Mouse (Mus musculus) cerebellum, adult 8-10 months (tissue): ENCODE measurements around the gene Neurl4.
"Not testable (repeated sequence)": the region's sequence is repeated elsewhere in the genome, so short reads cannot be mapped to it uniquely, and the experiment has no call there.

ENCODE experiments used
- DNase-seq: peaks from one replicate; pipeline ENCODE4 v3.0.0; 2022

Gene Neurl4

GRCm38 (mm10) chr11:69900471-69901405 is at the start of gene Neurl4, which contains the start of gene 2810408A11Rik:
Gene Neurl4, plus strand, starts transcription at chr11:69901072.
Gene 2810408A11Rik, minus strand, starts transcription at chr11:69900987.
- DNase-seq, result peak; percentile 84

GRCm38 (mm10) chr11:69853994-69854393 is 46.9 kb upstream of the Neurl4 start:
- no peak for DNase-seq

GRCm38 (mm10) chr11:69854680-69855079 is 46.2 kb upstream of the Neurl4 start:
- DNase-seq, result no peak

DNA sequence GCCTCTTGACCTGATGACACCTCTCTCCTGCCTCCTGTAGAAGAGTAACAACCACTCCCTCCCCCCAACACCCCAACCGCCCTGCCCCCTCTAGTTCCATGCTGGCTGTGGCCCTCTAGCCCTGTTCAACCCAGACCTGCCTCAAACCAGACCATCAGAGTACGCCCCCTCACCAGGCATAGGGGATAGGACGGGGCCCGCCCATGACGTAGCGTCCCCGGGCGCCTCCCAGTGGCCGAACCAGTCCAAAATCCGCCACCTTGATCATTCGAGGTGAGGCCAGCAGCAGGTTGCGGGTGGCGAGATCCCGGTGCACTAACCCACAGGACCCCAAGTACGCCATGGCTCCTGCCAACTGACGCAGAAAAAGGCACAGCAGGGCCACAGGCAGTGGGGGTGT is 45.5 kb upstream of the Neurl4 start:
- DNase-seq, result peak; percentile 47

GRCm38 (mm10) chr11:69858113-69858998 is 42.5 kb upstream of the Neurl4 start, which contains the start of gene Tnk1:
Gene Tnk1, minus strand, starts transcription at chr11:69858730.
- no peak for DNase-seq

GRCm38 (mm10) chr11:69863729-69864128 is 37.1 kb upstream of the Neurl4 start:
- DNase-seq, result not testable (repeated sequence)

DNA sequence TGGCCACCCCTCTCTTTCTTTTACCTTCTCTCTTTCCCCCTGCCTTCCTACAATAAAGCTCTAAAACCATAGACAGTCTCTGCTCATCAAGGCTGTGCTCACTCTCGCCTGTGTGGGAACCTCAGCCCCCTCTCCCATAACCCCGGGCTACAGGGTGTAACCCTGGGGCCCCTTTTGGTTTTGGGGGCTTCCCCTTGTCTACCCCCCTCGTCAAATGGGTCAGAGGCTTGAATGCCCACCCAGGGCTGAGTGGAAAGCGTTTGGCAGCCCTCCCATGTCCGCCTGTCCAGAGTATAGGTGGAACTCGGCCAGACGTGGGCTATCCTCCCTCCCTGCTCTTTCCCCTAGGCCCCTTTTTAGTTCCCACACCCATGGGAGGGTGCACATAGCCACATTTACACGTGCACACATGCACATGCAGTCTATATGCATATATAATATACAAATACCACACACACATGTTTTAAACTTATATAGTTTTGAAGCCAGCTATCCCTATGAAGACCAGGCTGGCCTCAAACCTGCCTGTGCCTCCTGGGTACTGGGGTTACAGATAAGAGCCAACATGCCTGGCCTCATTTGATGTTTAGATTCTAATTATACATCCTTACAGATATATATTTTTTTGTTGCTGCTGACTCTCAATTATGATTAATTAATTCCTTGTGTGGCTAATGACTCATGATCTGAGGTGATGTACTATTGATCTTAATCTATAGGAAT is 36.6 kb upstream of the Neurl4 start:
- no peak for DNase-seq

DNA sequence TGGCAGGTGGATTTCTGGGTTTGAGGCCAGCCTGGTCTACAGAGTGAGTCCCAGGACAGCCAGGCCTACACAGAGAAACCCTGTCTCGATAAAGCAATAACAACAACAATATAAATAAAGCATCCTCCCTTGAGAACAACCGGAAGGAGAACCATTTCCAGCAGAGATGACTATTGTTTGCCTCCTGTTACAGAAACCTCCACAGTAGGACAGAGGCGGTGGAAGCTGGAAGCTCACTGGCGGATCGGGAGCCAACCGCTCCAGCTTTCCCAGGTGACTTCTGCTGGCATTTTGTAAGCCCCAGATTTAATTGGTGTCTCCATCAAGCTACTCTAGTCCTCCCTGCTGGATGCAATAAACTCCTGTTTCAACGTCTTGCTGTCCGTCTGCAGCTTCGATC is 35.3 kb upstream of the Neurl4 start:
- DNase-seq, result no peak

GRCm38 (mm10) chr11:69867335-69867734 is 33.5 kb upstream of the Neurl4 start:
- DNase-seq, result no peak

DNA sequence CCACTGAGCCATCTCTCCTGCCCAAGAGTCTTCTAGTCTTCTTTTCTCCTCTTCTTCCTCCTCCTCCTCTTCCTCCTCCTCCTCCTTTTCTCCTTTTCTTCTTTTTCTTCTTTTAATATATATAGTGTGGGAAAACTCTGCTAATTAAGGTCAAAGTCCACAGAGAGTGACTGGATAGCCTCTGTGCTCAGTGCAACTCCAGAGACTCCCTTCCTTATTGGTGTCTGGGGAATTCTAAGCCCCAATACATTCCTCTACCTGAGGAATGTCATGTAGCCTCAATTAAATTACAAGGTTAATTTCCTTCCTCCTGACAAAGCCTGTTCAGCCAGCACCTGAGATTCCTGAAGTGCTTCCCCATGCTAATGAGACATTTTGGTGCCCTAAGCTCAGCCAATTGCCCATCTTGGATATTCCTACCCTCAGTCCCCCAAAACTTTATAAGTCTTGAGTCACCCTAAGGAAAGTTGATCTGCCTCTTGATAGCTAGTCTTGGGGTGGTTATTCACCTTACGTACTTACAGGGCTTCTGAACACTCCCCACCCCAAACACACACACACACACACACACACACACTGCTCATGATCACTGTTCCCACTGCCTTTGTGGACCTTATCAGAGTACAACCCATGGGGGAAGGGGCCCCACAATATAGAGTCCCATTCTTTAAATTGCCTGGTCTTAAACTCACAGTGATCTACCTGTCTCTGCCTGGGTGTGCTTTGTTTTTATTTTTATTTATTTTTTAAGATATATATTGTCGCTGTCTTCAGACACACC is 30.4 kb upstream of the Neurl4 start:
- no peak for DNase-seq

DNA sequence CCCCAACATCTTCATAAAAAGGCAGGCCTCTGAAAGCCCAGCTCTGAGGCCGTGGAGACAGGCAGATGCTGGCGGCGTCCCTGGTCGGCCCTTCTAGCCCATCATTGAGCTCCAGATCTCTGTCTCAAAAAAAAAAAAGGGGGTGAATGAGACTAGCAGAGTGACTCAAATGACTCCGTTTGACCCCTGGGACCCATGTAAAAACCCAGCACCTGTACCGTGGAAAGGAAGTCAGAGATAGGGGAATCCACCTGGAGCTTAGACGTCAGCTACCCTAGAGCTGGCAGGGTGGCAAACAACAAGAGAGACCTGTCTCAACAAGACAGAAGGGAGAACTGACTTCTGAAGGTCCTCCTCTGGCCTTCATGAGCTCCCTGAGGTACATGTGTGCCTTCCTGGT is 29.1 kb upstream of the Neurl4 start:
- DNase-seq, result no peak

DNA sequence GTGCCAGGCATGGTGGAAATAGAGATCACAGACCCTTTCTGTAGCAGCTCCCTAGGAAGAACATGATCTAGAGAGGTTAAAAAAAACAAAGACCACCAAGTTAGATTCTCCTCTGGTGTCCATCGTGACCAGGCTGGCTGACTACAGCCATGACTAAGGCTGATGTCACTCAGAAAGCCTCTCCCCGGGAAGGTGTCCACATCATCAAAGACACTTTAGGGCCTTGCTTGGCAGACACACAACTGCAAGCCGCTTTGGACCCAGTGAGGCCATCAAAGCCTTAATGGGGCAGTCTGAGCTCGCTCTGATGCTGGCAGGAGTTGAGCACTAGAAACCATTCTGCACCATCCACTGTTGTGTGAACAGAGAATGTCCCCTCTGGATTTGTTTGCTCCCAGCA is 28.4 kb upstream of the Neurl4 start:
- DNase-seq, result no peak

GRCm38 (mm10) chr11:69876186-69876585 is 24.7 kb upstream of the Neurl4 start:
- DNase-seq, result no peak

DNA sequence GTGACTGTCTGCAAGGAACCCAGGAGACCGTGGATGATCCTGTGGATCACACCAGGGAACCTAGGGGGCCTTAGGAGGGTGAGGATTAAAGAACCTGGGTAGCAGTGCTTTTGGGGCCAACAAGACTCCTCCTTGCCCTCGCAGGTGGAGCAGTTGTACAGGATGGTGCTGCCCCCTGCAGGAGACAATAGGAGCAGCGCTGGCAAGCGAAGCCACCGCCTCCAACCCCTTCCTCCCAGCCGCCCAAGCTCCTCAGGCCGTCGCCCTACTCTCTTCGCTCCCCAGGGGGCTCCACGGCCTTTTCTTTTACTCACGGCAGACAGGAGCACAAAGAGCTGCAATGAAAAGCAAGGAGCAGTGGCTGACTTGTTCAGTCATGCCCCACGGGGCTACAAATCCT is 24.0 kb upstream of the Neurl4 start:
- peak; percentile 83 for DNase-seq

DNA sequence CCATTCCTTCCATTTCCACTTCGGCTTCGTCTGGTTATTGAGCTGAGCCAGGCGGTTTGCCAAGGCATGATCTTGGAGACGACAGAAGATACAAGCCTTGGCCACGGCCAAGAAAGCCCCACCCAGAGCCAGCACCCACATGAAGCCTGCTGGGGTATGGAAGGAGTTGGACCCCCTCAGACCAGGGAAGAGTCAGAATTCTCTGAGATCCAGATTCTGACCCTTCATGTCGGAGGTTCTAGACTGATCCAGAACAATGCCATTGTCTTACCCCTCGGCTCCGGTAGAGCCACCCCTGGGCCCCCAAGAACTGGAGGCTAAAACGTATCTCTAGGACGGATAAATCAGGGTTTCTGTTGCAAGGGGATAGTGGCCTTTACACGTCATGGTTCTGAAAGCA is 23.0 kb upstream of the Neurl4 start, which contains the start of gene Tmem95:
TSS of gene Tmem95 (minus strand) at position 141 of the 400 bp plus-strand sequence.
- no peak for DNase-seq

DNA sequence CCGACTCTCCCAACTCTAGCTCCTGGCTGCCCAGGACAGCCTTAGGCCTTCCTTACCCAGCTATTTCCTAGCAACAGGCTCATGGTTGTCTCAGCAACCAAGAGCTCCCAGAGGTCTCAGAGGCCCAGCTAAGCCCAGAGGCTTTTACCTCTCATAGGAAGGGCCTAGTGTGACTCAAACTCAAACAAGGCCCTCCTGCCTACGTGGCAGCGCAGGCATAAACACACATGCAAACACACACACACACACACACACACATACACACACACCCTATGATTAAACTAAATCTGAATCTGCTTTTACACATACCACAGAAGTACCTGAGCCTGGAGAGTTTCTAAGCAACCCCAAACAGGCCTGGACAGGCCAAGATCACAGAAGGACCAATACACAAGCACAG is 22.5 kb upstream of the Neurl4 start:
- DNase-seq, result no peak

DNA sequence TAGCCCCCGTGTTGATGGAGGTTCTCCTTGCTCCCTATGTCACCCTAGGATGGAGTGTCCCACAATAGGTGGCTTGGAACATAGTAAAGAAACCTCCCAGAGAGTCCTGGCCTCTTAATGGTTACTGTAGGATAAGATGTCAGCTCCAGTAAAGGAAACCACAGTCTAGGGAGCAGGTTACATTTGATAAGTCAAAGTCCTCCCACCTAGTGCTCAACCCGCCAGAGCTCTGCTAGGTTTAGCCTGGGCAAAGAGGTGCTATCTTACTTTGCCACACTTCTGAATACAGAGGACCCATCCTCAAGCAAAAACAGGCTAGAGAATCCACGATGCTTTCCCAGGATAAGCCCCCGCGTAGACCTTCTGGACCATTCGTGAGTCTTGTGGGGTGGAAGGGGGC is 21.9 kb upstream of the Neurl4 start:
- no peak for DNase-seq

DNA sequence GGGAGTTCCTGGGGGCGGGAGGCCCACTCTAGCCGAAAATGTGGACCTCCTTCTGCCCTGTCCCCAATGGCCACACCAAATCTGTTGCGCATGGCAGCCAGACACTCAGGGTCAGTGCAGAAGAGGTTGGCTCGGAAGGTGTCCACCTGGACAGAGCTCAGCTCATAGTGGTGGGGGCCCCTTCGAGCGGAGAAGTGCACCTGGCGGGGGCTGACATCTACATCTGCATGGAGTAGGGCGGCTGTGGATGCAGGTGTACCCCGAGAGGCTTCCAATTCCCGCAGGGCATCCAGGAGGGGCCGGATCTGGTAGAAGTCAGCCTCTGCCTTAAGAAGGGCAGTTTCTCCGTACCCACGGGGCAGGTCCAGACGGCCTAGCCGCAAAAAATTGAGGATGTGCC is 21.2 kb upstream of the Neurl4 start:
- DNase-seq, result no peak

DNA sequence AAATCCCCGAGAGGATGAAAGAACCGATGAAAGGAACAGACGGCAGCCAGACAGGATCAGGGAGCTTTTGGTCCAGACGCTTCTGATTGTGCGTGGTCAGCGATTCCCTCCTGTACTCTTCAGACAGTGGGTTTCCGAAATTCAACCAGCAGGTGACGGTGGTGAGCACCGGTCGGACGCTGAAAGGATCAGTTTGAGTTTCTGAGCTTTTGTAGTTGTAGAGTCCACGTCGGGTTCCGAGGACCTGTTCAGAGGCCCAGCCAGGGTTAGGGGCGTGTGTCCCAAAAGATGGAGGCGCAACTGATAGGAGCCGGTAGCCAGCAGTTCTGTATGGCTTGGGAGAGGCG is 20.4 kb upstream of the Neurl4 start:
- DNase-seq, result peak; percentile 48

- DNase-seq, result peak; percentile 70
Measured at GRCm38 (mm10) chr11:69880853-69881603, 19.8 kb upstream of the Neurl4 start, which contains the start of gene Kctd11. Gene Kctd11, minus strand, starts transcription at chr11:69881406.
